Mouse (Mus musculus): ENCODE results near the gene Ly6g6e.

Ly6g6e gene

DNA sequence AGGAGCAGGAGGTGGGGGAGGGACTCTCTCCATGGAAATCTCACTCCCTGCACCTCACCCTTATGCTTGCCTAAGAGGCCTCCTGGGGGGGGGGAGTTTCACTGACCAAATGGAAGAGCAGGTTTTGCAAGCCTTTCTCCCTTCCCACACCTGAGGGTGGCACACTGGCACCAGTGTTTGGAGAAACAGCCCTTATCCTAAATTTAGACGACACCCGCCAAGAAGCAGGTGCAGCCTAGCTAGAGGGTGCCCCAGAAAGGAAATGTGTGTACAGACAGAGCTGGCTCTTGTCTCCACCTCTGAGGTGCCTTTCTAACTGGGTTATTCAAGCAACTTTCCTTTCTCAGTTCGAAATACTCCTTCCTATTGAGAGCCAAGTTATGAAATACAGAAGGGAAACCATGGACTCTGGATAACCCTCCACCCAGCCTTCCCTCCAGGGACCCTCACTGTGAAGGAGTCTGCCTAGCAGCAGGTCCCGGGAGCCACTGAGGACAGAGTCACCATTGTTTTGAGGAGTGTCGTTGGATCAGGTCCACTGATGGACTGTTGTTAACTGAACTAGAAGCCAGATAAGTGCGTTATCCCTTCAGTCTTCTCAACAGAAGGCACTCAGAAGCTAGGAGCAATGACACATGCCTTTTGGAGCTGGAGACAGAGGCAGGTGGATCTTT lies 6.0 kb upstream of the Ly6g6e start:
- in situ Hi-C loops (cut with MboI, MseI): no loop called here

DNA sequence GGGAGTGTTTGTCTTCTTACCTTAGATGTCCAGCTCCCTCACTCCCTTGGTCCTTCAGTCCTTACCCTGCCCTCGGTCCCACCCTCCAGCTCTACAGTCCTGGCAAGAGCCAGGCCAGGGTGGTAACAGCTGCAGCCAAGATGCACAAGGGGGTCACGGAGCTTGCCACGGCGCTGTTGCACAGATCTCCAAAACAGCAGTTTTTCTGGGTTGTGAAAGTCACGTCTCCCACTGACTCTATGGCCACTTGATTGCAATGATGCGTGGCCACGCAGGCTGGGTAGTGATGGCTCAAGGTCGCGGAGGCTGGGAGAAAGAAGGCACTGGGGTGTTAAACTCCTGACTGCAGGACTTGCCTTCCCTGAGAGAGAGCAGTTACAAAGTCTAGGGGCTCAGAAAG lies 5.2 kb upstream of the Ly6g6e start:
- in situ Hi-C loops (cut with MboI, MseI): no loop called here

GRCm38 (mm10) chr17:35074097-35074496 lies 2.6 kb upstream of the Ly6g6e start:
- in situ Hi-C loops (cut with MboI, MseI): no loop called here

DNA sequence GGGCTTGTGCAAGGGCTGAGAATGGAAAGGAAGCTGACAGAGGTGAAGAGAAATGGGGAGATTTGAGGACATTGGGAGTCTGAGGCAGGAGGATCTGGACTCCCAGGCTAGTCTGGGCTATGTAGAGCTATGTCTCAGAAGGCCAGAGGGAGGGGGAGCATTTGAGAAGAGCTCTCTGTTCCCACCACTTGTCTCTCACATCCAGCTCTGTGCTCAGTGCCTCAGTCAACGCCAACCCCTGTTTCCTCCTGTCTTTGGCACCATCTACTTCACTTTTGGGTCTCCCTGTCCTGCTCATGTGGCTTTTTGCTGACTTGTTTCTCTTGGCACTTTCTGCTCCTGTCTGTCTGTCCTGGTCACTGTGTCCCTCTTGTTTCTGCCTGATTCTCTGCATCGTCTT lies 583 bp downstream of the Ly6g6e start:
- in situ Hi-C loops (cut with MboI, MseI): no loop called here

- in situ Hi-C loops (cut with MboI, MseI): no loop called here
These were observed 1.1 kb downstream of the Ly6g6e start, which contains the start of gene Ly6g6d for GRCm38 (mm10) chr17:35077786-35078233. Gene Ly6g6d (minus strand): TSS chr17:35078065.

DNA sequence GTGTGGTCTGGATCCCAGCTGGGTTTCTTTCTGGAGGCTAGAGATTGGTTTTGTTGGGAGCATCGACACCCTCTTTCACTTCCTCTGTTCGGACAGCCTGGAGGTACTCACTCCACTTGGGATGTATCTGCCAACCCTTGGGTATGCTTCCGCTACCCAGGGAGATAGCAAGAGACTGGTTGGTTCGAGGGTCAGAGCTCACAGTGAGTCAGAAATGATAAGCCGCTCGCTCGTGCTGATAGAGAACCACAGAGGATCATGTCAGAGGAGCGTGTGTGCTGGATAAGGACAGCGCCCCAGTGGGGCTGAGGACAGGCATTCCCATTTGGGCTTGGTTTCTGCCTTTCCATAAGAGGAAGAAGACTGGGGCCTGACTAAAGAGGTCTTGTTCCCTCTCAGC lies 3.1 kb downstream of the Ly6g6e start:
- in situ Hi-C loops (cut with MboI, MseI): no loop called here

GRCm38 (mm10) chr17:35080248-35080647 lies 3.5 kb downstream of the Ly6g6e start:
- in situ Hi-C loops (cut with MboI, MseI): no loop called here

DNA sequence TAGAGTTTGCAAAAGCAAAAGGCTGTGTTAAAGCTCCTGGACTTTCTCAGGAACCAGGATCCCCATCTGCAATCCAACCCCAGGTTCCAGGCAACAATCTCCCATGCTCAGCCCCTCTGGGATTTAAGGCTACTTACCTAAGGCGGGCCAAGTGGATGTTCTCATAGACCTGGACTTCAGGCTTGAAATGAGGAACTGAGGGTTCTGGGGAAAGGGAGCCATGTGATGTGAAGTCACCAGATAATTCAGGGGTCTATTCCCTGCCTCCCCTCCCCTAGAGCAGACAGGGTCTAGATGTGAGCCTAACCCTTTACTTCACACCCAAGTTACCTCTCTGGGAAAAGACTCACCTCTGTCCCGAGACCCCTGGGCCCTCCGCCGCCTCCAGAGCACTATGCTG lies 4.0 kb downstream of the Ly6g6e start:
- in situ Hi-C loops (cut with MboI, MseI): no loop called here

- in situ Hi-C loops (cut with MboI, MseI): no loop called here
These were observed 6.3 kb downstream of the Ly6g6e start for GRCm38 (mm10) chr17:35082841-35083576.

DNA sequence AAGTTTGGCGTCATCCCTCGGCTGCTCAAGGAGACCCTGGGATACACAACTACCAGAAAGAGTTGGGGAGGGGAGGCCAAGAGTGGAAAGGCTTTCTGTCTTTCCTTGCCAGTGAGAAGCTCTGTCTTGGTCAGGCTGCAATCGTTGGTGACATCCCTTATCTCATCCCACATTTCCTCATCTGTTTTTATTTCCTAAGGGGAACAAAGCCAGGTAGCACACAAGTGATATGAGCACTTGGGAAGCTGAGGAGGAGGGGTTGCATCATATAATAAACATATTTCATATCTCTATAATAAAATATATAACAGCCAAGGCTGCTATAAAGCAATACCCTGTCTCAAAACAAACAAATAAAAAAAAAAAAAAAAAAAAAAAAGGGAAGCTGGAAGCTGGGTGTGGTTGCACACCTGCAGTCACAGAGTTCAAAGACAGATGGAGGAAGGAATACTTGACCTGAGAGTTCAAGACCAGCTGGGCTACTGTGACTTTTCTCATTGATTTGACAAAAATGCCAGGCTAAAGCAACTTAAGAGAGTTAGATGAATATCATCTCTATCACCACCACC lies 7.3 kb downstream of the Ly6g6e start:
- in situ Hi-C loops (cut with MboI, MseI): no loop called here

DNA sequence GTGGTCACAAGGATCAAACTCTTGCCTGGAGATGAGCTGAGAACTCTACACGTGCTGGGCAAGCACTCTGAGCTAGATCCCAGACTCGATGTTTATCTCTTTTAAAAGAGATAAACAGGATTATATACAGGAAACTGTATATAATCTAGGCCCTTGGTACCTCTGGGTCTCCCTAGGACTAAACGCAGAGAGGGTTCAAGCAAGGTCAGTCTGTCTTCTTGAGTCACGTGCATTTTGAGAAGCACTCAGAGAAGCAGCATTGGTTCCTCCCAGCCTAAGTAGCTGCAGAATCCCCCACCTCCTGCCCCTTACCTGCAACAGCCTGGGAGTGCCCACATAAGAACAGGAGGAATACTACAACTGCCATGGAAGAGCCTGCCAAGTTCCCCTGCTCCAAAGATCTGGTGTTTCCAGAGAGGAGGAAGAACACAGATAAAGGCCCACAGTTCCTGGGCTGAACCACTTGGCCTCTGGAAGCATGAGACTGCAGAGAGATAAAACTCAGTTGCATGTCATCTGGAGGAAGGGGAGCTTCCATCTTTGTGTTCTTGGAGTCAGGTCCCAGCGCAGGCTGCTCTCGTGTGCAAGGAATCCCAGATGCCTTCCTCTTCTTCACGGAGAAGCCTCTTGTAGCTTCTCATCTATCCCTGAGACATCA lies 8.6 kb downstream of the Ly6g6e start, which contains the start of gene Ly6g6f:
Gene Ly6g6f, minus strand, starts transcription at position 403 of the 658 bp plus-strand sequence.
- in situ Hi-C loops (cut with MboI, MseI): no loop called here

DNA sequence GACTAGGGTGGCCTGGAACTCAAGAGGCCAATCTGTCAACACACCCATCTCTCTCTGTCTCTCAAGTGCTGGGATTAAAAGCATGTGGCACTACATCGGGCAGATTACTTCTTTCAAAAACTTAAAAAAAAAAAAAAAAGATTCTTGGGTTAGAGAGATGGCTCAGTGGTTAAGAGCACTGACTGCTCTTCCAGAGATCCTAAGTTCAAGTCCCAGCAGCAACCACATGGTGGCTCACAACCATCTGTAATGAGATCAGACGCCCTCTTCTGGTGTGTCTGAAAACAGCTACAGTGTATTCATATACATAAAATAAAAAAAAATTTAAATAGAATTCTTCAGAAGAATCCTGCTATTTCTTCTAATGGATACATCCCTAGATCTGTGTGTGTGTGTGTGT lies 11.4 kb downstream of the Ly6g6e start:
- in situ Hi-C loops (cut with MboI, MseI): no loop called here

GRCm38 (mm10) chr17:35088825-35089644 lies 12.3 kb downstream of the Ly6g6e start, which contains the start of gene Abhd16a:
Gene Abhd16a (plus strand): TSS chr17:35089263.
- in situ Hi-C loops (cut with MboI, MseI): no loop called here

- in situ Hi-C loops (cut with MboI, MseI): no loop called here
These were observed 13.6 kb downstream of the Ly6g6e start for GRCm38 (mm10) chr17:35090166-35090932.

- in situ Hi-C loops (cut with MboI, MseI): no loop called here
These were observed 15.9 kb downstream of the Ly6g6e start for GRCm38 (mm10) chr17:35092403-35093198.

- in situ Hi-C loops (cut with MboI, MseI): no loop called here
These were observed 18.0 kb downstream of the Ly6g6e start for GRCm38 (mm10) chr17:35094475-35095365.

GRCm38 (mm10) chr17:35096597-35096996 lies 19.9 kb downstream of the Ly6g6e start:
- in situ Hi-C loops (cut with MboI, MseI): no loop called here

DNA sequence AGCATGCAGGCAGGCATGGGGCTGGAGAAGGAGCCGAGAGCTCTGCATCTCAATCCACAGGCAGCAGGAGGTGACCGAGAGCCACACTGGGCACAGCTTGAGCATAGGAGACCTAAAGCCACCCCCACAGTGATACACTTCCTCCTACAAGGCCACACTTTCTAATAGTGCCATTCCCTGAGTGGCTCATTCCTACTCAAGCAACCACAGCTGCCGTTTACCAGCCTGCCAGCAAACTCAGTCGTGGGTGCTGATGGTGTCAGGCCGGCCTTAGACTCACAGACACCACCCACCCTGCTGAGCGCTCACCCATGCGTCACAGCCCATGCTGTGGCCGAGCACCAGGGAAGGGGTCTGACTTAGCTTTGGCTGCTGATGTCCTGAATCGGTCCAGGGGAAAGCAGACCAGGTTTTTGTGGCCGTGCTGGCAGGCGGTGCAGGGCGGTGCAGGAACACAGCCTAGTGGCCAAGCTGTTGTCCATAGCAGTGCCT lies 20.5 kb downstream of the Ly6g6e start:
- in situ Hi-C loops (cut with MboI, MseI): no loop called here
